Mouse (Mus musculus) layer of hippocampus, adult 9-11 months (tissue): ENCODE measurements around the gene Atp2a2.

Source experiments
- DNase-seq: peaks from one replicate; pipeline ENCODE4 v3.0.0; 2022

The Atp2a2 gene

DNA sequence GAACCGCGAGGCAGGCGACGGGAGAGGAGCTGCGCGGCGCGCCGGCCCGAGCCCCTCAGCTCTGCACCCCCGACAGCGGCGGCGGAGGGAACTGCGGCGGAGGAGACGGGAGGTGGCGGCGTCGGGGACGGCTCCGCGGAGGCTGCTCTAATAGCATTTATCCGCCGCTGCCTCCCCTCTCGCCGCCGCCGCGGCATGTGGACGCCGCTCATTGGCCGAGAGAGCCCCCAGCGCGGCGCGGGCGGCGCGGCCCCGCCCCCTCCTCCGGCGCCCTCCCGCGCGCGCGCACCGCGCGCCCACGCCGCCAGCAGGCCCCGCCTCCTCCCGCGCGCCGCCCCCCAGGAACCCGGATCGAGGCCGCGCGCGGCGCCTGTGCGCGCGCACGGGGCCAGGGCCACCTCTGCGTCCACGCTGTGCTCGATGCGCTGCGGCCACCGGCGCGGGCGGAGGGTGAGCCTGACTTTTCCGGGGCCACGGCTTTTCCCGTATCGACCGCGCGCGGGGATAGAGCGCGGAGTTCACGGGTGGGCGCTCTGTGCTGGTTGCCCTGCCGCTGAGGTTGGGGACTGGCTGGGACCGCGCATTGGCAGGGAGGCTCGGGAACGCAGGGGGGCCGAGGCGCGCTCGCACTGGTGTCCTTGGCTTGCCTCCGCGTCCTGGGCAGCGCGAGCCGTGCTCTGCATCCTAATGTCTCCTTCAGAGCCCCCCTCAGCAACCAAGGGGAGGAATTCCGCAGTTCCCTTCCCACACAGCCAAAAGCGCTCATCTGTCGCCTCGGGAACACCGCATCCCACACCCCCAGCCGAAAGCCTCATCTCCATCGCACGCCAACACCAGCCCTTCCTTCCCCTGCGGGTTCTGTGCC, at the start of gene Atp2a2:
Gene Atp2a2 (minus strand): TSS at position 149 of the 865 bp plus-strand sequence.
- peak; percentile 92 for DNase-seq

DNA sequence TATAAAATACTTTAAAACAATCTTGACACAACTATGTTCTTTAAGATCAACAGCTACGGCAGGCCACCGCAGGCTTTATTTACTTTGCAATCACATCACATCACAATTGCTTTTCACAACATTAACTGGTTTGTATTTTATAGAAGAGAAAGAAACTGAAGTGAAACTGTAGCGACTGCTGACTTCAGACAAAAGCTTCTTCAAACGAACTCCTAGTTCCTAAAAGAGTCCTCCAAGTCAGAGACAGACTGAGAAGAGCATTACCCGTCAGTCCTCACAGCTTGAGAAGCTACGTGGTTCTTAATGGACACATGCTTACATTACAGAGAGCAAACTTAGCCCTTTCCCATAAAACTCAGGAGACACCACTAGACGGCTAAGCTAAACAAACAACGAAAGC, 48.4 kb upstream of the Atp2a2 start:
- no peak for DNase-seq

DNA sequence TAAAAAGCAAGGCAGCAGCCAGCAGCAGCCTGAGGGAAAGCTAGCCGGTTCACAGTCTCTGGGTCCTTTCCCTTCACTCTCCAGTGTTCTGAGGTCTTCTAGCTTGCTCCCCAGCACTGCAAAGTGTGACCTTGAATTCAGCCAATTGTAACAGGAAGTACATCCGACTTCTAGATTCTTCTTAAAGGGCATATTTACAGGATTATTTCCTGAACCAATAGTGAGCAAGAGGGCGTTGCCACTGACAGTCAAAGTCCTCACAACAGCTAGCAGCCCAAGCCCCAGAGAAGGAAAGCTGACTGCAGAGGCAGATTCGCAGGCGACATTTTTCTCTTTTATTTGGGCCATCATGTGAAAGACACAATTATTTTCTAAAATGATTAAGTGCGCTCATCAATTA, 46.6 kb upstream of the Atp2a2 start:
- no peak for DNase-seq

DNA sequence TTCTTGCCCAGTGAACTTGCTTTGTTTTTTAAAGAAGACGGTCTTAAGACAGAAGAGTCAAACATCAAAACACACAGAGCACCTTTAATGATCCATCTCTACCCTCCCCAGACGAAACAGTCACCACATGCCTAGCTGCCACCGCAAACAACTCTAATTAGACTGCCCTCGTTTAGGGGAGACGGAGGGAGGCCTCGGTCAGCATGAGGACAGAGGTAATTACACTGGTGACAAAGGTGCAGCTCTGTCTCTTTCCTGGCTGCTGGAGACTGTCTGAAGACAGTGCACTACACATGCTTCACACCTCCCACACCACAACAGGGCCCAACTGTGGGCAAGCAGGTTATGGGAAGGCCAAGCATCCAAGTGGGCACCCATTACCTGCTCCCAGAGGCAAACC, 45.8 kb upstream of the Atp2a2 start:
- DNase-seq = no peak

DNA sequence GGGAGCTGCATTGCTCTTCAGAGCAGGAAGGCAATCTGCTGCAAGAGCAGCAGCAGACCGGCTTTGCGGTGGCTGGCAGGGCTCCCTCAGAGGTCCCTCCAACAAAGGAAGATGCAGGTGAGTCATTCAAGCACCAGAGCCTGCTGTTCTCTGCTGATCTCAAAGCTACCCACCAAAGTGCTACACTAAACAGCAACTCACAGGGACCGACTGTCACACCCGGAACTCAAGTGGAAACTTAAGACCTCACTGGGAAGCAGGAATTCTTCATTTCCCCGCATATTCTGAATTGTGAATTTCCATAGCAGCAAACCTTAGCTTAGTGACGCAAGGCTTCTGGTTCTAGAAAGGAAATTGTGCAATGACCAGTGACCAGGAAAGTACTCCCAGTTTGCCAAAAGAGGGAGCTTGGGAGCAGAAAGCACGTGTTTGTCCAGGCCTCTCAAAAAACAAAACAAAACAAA, 45.3 kb upstream of the Atp2a2 start:
- peak; percentile 77 for DNase-seq

DNA sequence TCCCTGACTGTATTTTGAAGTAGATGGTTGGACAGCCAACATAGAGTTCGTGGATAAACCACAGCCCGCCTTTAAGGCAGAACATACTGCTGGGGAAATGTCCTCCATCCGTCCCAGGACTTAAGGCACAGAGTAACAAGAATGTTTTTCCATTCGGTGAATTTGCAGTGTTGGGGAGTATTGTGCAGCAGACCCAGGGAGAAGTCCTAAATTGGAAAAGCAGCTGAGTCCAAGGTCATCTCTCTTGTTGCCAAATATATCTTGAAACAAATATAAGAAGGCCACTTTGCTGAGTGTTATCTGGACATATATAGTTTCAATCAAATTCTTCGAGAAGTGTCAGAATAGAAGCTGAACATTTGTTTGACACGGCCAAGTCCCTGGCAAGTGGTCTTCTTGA, 41.4 kb upstream of the Atp2a2 start:
- no peak for DNase-seq

DNA sequence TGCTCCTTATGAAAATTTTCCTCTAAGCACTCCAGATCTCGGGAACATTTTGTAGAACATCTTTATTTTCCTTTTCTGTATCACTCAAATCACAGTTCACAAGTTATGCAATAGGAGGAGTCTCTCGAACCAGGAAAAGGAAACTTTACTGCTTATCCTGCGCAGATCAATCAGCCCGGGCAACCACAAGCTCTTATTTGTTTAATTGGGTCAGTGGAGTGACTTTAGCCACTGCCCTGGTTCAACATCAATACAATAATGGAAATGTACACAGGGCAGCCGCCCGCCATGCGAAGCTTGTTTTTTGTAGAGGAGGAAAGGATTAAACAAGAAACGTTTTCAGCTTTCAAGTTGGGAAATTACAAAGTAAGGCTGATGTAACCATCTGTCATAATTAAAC, 39.8 kb upstream of the Atp2a2 start:
- DNase-seq = no peak

DNA sequence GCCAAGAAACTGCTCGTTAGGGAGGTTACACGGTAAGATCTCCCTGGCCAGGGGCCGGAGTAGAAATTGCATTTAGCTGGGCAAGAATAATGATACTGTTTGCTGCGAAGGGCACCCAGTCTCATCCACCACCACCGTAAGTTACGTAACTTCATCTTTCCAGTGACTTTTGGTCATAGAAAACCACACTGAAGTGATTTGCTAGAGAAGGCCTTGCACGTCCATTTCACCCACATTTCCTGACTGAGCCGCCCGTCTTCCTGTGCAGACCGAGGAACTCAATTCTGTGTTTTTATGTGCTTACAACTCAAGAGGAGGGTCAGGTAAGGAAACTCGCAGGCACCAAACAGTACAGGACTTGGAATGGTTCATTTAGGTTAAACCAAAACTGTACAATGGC, 36.1 kb upstream of the Atp2a2 start:
- DNase-seq = no peak

DNA sequence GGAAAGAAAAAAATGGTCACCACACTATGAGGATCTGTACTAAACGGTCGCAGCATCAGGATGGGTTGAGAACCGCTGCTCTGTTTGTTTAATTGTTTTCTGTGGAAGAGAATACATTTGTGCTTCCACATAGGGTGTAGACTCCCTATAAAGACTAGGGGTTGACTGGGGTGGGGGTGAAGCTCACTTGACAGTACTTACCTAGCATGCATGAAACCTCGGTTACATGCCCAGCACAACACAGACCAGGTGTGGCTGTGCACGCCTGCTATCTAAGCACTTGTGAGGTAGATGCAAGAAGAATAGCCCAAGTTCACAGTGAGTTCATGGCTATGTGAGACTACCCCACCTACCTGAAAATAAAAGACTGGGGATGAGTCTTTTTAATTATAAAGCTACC, 35.6 kb upstream of the Atp2a2 start:
- DNase-seq = no peak

DNA sequence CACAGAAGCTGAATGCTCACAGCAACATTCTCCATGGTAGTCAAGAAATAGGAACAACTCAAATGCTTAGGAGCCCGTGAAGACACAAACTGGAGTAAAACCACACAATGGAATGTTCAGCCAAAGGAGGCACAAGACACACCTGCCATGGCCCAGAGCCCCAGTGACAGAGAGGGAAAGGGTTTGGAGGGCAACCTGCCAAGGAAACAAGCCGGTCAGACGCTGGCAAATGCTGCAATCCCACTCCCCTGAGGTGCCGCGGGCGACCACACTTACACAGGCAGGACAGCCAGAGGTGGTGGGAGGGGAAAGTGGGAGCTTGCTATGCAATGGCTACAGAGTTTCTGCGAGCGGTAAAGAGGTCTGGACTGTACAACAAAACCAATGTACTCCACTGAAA, 31.9 kb upstream of the Atp2a2 start:
- no peak for DNase-seq

DNA sequence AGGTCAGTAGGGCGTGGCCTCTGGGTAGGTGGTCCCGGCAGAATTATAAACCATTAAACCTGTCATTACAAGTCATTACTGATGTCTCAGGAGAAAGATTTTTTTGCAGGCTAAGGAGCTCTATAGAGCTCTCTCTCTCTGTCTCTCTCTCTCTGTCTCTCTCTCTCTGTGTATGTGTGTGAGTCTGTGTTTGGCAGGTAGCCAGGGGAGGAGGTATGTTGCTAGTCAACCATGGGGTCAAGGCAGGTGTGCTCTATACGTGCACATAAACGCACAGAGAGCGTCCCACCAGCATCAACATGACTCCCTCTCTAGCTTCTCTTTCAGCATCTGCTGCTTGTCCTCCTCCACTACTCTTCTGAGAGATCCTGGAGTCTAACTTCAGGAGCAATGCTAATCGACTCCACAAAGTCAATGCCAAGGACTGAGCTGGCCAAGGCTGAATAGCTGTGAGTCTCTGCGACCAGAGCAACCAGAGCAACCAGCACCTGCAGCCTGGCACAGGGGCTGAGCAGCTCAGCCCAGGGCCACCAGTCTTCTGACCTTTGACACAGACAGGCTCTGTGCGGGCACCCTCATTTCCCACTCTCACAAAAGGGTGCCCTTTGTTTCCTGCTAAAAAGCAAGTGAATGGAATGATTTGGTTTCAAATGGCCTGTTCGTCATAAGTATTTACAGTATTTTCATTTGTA, 28.0 kb upstream of the Atp2a2 start:
- DNase-seq = no peak

DNA sequence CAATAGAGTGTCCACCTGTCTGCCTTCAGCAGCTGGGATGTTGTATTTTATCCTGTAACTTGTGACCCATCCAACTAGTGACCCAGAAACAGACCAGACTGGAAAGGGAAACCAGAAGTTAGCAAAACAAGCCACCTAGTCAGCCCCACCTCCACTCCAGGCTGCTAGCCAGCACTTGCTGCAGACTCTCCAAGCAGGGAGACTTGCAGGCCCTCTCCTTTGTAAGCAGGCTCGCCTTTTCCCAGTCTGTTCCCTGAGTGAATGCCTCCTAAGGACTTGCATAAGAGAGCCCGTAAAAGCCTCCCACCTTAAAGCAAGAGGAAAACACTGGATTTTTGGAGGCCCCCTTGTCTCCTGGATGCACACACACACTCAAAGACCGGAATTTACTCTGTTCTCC, 27.3 kb upstream of the Atp2a2 start:
- peak; percentile 55 for DNase-seq

DNA sequence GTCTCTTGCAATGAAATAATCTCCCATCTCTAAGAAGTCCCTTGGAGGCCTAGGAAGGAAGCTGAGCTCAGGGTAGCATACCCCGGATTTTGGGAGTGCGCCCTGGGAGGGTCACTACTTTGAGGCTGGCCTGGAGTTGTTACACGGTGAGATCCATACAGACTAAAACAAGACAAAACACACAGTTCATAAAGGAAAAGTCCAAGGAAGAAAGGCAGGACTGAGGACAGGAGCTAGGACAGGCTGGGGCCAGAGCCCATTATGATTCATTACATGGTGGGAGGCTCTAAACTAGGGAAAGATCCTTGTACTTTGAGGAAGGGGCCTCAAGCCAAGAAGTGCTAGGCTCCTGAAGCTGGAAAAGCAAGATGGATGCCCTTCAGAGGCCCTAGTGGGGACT, 26.6 kb upstream of the Atp2a2 start:
- DNase-seq = no peak

DNA sequence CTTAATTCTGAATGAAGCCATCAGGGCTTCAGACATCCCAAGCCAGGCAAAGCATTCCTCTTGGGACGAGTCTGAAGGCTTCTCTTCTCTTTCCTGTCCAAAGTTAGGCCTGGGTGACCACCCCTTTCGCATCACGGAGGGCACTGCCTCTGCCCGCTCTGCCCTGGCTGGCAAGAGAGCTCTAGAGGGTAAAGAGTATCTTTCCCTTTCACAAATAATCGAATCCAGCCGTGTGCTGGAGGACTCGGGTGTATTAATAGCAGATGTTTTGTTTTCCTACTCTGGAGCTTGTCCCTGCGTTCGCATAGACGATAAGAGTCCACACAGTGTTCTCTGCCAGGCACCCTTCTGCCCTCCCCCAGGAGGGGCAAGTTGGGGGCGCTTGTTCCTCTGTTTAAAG, 25.7 kb upstream of the Atp2a2 start:
- no peak for DNase-seq

DNA sequence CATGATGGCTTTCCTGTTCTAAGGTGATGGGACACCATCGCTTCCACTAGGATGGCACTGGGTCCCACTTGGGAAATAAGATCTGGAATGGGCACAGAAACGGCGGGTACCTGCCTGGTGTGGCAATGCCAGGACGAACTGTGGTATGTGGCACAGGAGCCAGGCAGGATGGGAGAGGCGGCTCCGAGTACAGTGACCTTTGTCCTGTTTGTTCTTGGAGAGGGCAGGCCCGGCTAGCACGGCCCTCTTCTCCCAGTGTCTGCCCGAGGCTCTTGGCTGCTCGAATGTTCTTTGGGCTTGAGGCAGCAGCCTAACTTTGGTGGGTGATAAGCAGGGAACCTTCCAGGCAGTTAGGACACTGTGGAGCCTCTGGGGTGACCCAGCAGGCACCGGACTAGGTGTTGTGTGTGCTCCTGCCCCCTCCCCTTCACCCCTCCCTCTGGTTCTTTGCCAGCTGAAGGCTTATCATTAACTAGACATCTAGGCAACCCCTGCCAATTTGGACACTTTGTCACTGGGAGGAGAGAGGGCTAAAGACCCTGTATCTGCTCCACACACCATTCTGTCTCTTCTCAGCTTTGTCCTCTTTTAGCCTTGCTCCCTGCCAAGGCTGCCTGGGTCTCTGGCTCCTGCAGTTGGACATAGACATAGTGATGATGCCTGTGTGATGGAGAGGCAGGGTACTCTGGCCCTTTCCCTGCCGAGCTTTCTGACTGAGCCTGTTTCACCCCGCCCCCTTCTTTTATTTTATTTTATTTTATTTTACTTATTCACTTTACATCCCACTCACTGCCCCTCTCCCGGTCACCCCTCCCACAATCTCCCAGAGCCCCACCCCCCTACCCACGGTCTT, 25.1 kb upstream of the Atp2a2 start:
- DNase-seq = no peak

DNA sequence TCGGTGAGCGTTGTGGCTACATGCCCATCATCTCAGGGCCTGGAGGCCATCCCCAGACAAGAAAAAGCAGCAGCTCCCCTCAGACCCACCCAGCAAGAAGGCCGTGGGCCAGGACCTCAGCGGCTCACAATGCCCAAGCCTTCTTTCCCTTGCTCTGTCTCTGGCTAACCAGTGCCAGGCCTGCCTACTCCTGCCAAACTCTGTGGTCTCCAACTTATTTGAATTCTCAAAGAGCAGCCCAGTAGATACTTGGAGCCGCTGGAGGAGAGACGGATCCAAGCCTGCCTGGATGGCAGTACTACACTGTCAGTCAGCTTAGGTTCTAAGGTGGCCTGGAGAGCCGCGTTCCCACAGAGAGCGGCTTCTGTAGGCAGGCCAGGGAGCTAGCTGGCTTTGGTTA, 24.4 kb upstream of the Atp2a2 start:
- DNase-seq = peak; percentile 51

DNA sequence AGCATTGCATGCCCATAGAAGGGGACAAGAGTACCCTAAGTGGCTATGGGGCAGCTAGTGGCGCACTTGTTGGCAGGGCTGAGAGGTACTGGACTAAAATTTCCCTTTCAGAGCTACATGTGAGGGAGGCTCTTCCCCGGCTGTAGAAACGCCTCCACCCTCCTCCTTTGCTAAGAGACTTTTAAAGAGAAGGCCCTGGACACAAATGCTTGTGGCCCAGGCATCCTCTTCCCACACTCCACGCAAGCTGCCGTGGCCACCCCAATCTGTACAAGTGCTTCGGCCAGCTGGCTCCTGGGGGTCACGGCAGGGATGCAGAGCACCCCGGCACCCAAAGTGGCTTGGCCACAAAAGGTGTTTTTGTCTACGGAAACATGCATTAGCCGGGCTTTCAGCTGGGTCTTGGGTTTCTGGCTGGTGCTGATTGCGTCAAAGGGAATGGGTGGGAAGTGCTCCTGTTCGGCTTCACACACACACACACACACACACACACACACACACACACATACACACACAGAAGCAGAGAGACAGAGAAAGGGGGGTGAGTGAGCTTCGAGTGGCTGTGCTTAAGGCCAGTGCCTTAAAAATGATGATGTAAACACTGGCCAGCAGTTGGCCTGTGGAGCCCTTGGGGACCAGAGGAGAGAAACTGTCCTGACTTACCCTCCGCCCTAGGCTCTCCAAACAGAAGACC, 23.4 kb upstream of the Atp2a2 start:
- DNase-seq = no peak

DNA sequence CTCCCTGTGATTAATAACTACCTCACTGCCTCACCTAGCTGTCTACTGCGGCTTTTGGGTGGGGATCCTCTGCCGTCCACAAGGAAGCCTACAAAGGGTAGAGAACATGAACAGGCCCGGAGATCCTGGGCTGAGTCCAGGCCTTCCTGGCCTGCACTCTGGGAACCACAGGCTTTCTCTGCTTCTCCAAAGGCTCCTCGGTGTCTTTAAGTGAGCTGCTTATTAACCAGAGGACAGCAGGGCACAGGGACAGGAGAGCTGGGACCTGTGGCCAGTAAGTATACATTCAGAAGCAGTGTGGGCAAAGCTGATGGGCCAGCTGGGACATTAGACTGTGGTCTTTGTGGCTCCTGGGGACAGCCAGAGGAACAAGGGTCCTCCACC, 22.8 kb upstream of the Atp2a2 start:
- no peak for DNase-seq

DNA sequence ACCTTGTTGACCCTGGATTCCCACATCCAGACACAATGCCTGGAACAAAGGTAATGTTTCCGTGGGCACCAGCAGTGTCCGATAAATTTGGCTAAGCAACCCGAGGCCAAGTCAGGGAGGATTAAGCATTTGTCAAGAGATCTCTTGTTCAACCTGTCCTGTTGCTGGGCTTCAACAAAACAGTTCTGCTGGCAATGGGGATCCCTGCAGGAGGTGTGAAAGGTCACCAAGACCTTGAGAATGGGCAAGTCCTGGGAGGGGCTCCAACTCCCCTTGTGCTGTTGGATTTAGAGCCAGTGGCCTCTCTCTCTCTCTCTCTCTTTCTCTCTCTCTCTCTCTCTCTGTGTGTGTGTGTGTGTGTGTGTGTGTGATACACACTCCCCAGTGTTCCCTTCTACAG, 22.2 kb upstream of the Atp2a2 start:
- no peak for DNase-seq

DNA sequence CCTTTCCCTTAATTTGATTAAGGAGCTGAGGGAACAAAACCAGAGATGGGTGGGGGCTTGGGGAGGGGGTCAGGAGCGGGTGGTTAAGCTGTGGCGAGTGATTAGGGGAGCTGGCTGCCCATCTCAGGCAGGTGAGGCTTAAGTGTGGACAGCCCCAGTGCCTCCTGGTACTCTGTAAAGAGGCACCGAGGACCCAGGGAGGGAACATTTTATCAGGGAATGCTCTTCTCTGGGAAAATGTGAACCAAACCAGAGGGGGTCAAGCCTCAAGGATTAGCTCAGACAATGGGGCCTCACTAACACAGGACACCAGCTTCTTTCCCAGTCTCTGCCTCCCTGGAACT, 19.1 kb upstream of the Atp2a2 start:
- DNase-seq = no peak

DNA sequence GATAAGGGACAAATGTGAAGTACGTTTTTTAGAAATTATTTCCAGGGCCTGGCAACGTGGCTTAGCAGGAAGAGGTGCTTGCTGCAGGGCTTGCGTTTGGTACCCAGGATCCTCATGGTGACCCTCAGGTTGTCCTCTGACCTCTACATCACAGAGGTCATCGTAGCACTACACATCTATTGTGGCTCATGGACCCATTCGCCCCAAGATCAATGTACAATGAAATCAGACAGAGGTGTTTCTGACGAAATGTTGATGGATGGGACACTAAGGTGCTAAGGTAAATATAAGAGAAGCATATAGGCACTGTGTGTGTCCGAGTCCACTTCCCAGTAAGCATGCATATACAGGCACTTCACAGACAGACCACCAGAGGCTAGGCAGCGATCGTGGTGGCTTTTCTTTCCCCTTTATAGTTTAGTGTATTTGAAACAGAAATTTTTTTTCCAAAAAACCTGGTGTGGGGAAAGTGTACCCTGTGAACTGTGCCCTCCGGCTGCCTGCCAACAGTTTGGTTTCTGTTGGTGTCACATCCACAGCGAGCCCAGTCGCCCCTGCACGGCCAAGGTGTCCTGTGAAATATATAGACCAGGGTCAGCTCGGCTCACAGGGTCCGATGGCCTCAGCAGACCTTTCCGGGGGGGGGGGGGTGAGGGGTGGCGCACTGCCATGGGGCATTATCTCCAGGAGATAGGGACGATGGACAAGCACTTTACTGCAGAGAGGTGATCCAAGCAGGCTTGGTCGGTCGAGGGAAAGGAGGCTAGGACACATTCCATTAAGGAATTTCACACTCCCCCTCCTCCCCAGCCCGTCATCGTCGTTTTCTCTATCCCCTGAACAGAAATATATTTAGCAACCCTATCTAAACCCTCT, 18.5 kb upstream of the Atp2a2 start:
- no peak for DNase-seq
